Mouse (Mus musculus): ENCODE results near the gene Ank3.

Ank3 gene

DNA sequence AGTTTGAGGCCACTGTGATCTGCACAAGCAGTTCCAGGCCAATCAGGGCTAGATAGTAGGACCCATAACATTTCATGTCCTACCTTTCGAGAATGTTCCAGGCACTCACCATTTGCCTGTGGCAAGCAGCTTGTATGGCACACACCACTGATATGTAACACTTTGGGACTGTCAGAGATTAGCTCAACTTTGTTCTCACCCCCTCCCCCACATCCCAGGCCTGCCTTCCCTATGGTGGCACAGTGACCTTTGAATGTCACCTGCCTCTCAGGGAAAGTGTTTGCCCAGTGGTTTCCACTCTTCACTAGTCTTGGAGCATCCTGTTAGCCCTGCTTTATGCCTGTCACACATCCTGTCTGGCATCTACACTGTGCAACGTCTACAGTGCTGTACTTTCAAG is 430.2 kb downstream of the Ank3 start:
- DNase-seq (ENCODE audit: low read depth, low spot score): no peak
- Histone ChIP-seq H3K27me3 (ENCODE audit: control insufficient read depth, insufficient read depth, low read length, poor library complexity, severe bottlenecking) (no peaks in the 10 kb centered on the region), H3K36me3 (ENCODE audit: control insufficient read depth, insufficient read depth, low read length, poor library complexity, severe bottlenecking) (no peaks in the 10 kb centered on the region)

DNA sequence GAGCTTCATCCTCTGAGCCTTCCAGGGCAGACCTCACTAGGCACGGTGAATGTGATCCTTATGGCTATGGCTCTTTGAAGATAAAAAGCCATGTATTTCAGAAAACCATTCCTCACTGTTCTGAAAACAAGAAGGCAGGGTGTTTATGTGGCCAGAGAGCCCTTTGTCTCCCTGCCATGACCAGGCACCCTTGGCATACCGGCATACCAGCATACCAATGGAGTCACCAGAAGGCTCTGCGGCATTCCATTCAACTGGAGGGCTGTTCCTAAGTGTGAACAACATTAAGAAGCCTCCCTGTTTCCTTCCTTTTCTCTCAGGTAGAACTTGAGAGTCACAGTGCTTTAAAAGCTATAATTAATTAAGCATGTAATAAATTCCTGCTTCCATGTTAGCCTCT is 430.7 kb downstream of the Ank3 start:
- Histone ChIP-seq H3K27me3 (ENCODE audit: control insufficient read depth, insufficient read depth, low read length, poor library complexity, severe bottlenecking) (no peaks in the 10 kb centered on the region), H3K36me3 (ENCODE audit: control insufficient read depth, insufficient read depth, low read length, poor library complexity, severe bottlenecking) (no peaks in the 10 kb centered on the region)
- no peak for DNase-seq (ENCODE audit: low read depth, low spot score)

DNA sequence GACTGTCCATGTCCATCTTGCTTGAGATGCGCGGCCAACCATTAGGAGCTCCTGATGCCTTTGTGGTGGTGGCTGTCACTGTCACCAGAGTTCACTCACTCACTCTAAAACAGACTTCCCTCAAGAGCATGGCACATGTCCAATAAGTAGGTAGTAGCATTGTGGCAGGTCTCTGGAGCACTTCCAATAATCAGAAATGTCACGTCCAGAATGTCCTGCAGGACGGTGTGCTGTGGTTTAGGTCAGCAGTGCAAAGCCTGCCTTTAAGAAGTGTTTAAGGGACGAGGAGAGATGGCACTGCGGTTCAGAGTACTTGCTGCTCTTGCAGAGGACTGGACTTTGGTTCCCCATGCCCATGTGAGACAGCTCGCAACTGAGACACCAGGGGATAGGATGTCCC is 433.0 kb downstream of the Ank3 start:
- no peak for DNase-seq (ENCODE audit: low read depth, low spot score)
- Histone ChIP-seq H3K36me3 (ENCODE audit: control insufficient read depth, insufficient read depth, low read length, poor library complexity, severe bottlenecking) (no peaks in the 10 kb centered on the region), H3K27me3 (ENCODE audit: control insufficient read depth, insufficient read depth, low read length, poor library complexity, severe bottlenecking) (no peaks in the 10 kb centered on the region)

DNA sequence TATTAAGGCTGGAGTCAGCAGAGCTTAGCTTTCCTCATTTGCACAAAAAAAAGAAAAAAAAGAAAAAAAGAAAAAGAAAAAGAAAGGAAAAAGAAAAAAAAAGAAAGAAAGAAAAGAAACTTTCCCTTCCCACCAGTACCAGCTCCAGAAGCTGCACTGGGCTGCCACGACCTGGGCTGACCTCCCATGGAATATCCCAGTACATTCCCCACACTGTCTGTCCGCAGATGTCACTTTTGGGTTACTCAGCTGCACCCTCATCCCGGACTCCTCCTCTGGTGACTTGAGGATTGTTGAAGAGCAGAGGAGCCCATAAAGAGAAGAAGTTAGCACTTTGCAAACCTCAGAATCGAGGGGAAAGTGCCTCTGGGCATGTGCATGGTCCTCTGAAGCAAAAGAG is 433.7 kb downstream of the Ank3 start:
- DNase-seq (ENCODE audit: low read depth, low spot score): no peak
- H3K36me3 ChIP-seq (ENCODE audit: control insufficient read depth, insufficient read depth, low read length, poor library complexity, severe bottlenecking): no peaks in the 10 kb centered on the region
- no peaks in the 10 kb centered on the region for H3K27me3 ChIP-seq (ENCODE audit: control insufficient read depth, insufficient read depth, low read length, poor library complexity, severe bottlenecking)

DNA sequence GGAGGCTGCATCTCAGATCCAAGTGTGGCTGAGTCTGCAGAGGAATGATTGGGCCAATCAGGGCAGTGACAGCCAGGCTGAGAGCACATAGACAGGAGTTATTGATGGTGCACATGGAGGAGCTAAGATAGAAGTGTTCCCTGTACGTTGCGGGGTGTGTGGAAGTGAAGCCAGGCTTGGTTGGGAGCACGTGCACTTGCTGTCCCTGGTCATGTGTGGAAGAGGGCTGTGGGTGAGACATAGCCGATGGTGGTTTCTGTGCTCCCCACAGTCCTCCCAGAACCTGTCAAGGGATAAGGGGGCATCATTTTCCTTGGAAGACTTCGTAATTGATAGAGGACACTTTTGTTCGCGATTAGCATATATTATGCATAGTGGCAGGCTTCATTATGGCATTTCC is 434.2 kb downstream of the Ank3 start:
- DNase-seq (ENCODE audit: low read depth, low spot score): no peak
- Histone ChIP-seq H3K27me3 (ENCODE audit: control insufficient read depth, insufficient read depth, low read length, poor library complexity, severe bottlenecking) (no peaks in the 10 kb centered on the region), H3K36me3 (ENCODE audit: control insufficient read depth, insufficient read depth, low read length, poor library complexity, severe bottlenecking) (no peaks in the 10 kb centered on the region)

DNA sequence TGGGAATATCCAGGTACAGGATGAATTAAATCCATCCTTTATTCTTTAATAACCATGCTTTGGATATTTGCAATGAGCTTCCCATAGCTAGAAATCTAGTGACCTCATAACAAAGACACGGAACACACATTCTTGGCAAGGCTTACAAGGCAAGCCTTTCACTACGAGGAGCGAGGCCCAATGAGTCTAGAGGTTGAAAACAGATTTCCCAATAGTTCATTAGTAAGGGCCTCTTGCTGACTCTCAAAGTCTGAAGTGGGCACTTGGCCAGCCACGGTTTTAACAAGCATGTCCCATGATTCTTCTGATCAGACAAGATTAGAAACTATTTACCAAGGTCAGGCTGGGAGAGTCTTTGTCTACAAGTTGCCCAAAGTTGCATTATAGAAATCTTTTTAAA is 436.1 kb downstream of the Ank3 start:
- no peaks in the 10 kb centered on the region for H3K36me3 ChIP-seq (ENCODE audit: control insufficient read depth, insufficient read depth, low read length, poor library complexity, severe bottlenecking)
- DNase-seq (ENCODE audit: low read depth, low spot score): no peak
- H3K27me3 ChIP-seq (ENCODE audit: control insufficient read depth, insufficient read depth, low read length, poor library complexity, severe bottlenecking): no peaks in the 10 kb centered on the region

DNA sequence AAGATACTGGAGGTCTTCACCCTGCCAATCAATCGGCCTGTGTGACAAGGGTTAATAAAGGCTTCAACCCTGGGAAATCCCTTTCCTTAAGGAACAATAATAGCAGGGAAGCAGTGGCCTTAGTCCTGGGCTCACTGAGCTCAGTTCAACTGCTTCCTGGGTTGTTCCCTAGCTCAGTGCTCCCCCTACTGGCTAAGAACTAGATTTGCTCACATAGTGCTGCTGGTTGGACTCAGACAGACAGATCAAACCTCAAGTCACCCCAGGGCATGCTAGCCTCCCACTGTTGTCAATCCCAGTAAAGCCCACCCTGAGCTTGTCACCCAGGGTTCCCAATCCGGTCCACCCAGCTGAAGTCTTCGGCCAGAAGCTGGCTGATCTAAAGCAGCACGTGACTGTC is 447.2 kb downstream of the Ank3 start:
- no peaks in the 10 kb centered on the region for H3K36me3 ChIP-seq (ENCODE audit: control insufficient read depth, insufficient read depth, low read length, poor library complexity, severe bottlenecking)
- peak; percentile 4 for DNase-seq (ENCODE audit: low read depth, low spot score)
- no peaks in the 10 kb centered on the region for H3K27me3 ChIP-seq (ENCODE audit: control insufficient read depth, insufficient read depth, low read length, poor library complexity, severe bottlenecking)

DNA sequence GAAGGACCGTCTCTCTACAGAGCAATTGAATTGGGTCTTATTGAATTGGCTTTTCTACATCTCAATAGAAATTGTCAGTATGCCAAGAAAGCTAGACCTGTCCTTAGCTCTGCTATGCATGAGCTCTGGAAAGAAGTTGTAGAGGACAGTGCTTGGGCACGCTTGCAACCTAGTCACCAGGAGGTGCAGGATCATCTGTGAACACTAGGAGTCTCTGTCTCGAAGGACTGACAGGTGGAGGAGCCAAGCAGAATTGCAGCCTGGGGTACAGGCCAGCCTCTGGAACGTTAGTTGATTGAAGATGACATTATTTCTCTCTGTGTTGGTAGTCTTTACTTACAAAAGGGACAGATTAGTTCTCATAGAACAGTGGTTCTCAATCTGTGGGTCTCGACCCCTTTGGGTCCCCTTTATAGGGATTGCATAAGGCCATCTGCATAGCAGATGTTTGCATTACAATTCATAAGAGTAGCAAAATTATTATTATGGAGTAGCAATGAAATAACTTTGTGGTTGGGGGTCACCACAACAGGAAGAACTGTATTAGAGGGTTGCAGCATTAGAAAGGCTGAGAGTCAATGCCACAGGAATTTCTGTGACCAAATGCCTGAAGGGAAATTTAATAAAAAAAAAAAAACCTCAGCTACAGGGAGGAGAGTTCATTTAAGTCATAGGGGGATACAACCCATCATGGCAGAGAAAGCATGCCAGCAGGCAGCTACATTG is 454.0 kb downstream of the Ank3 start:
- Histone ChIP-seq H3K36me3 (ENCODE audit: control insufficient read depth, insufficient read depth, low read length, poor library complexity, severe bottlenecking) (no peaks in the 10 kb centered on the region), H3K27me3 (ENCODE audit: control insufficient read depth, insufficient read depth, low read length, poor library complexity, severe bottlenecking) (no peaks in the 10 kb centered on the region)
- DNase-seq (ENCODE audit: low read depth, low spot score): no peak

DNA sequence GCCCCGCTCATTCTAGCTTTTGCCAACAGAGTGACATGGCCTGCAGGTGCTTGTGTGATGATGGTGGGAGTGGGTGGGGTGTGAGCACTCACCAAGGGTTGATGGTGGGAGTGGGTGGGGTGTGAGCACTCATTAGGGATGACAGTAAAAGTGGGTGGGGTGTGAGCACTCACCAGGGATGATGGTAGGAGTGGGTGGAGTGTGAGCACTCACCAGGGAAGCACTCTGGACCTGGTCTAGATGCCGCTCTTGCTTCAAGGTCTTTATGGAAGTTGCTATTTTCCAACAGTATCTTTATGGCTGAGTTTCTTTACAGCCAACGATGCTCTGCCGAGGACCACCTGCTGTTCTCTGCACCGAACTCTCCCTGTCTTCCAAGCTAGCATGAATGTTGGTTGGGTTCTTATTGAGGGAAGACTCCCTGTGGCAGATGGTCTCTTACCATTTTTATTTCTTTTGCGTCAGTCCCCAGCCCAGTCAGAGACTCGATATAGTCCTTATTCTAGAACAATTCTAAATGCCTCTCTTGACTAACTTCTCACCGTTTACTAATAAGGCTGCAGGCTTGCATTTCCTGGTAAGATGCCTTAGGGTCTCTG is 456.1 kb downstream of the Ank3 start:
- H3K36me3 ChIP-seq (ENCODE audit: control insufficient read depth, insufficient read depth, low read length, poor library complexity, severe bottlenecking): no peaks in the 10 kb centered on the region
- no peak for DNase-seq (ENCODE audit: low read depth, low spot score)
- H3K27me3 ChIP-seq (ENCODE audit: control insufficient read depth, insufficient read depth, low read length, poor library complexity, severe bottlenecking): no peaks in the 10 kb centered on the region

DNA sequence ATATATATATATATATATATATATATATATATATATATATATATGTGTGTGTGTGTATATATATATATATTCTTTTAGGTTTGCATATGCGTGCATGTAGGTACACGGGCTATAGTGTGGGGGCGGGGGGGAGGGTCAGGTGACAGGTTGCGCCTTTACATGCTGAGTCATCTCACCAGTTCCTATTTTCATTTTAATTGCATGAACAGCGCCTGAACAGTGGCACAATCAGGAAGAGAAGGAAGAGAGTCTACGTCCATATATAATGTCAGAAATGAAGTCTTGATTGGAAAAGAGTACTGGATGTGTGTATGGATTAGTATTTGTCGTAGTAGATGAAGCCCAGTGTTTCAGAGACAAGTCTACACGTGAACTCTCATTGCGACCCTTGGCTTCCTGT is 459.4 kb downstream of the Ank3 start:
- no peaks in the 10 kb centered on the region for H3K36me3 ChIP-seq (ENCODE audit: control insufficient read depth, insufficient read depth, low read length, poor library complexity, severe bottlenecking)
- H3K27me3 ChIP-seq (ENCODE audit: control insufficient read depth, insufficient read depth, low read length, poor library complexity, severe bottlenecking): no peaks in the 10 kb centered on the region
- DNase-seq (ENCODE audit: low read depth, low spot score): no peak

DNA sequence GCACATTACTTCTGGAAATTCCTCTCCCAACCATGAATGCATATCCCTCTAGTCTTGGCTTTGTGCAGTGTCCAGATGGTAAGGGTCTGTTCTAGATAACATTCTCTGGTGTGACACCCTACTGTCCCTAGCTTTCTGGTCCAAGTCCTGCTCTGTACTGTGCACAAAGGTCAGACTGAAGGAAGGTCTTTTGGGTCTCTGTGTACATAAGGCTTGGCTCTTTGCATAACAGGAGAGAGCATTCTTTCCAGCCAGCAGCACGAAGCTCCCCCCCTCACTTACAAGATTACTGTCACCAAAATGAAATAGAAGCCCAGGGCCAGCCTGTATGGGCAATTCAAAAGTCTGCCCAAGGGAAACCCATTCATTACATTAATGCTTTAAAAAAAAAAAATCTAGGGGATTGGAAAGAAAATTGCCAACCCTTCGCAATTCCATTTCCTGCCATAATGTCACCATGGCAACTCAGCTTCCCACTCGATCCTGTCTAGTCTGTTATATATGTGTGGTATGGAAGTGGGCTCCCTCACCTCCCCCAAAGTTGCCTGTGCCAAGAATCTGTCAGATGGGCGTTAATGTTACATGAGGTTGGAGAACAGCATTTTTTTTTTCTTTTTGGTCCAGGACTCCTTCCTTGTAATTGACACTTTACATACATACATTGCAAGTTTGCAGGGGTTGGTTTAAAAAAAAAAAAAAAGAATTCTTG is 460.5 kb downstream of the Ank3 start:
- H3K36me3 ChIP-seq (ENCODE audit: control insufficient read depth, insufficient read depth, low read length, poor library complexity, severe bottlenecking): no peaks in the 10 kb centered on the region
- no peak for DNase-seq (ENCODE audit: low read depth, low spot score)
- no peaks in the 10 kb centered on the region for H3K27me3 ChIP-seq (ENCODE audit: control insufficient read depth, insufficient read depth, low read length, poor library complexity, severe bottlenecking)

DNA sequence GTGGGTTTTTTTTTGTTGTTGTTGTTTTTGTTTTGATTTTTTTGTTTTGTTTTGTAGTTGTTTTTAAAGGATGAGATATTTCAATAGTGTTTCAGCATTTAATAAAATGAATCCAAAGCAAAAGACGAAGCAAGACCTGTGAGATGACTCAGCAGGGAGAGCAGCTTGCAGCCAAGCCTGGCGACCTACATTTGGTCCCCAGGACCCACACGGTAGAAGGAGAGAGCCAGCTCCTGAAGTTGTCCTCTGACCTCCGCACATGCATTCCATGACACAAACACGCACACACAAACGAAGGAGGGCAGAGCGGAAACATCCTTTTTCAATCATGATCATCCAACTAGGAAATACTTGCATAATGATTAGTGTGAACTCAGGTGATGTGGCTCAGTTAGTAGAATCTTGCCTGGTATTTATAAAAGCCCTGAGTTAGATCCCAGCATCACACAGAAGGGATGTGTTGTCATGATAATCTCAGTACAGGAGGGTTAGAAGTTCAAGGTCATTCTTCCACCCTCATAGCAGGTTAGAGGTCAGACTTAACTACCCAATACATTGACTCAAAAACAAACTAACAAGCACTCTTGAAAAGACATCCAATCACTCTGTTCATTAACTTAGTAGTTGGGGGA is 461.4 kb downstream of the Ank3 start:
- Histone ChIP-seq H3K27me3 (ENCODE audit: control insufficient read depth, insufficient read depth, low read length, poor library complexity, severe bottlenecking) (no peaks in the 10 kb centered on the region), H3K36me3 (ENCODE audit: control insufficient read depth, insufficient read depth, low read length, poor library complexity, severe bottlenecking) (no peaks in the 10 kb centered on the region)
- DNase-seq (ENCODE audit: low read depth, low spot score): no peak

DNA sequence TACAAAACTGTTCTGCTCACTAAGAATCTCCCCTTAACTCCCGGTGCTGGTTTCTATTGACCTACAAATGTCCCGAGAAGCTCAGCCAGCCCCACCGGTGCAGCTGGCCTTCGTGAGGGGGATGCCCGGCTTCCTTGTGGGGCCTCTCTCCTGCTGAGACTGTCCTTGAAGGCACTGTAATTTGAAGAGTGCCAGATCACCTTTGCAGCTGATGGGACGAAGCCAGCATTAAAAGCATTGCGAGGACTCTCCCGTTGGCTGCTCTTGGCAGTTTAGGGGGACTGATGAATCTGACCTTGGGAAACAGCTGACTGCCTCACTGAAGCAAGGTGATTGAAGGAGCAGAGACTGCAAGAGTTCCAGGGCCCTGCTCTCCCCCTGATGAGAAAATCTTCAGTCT is 464.3 kb downstream of the Ank3 start:
- H3K36me3 ChIP-seq (ENCODE audit: control insufficient read depth, insufficient read depth, low read length, poor library complexity, severe bottlenecking): no peaks in the 10 kb centered on the region
- no peak for DNase-seq (ENCODE audit: low read depth, low spot score)
- H3K27me3 ChIP-seq (ENCODE audit: control insufficient read depth, insufficient read depth, low read length, poor library complexity, severe bottlenecking): no peaks in the 10 kb centered on the region

DNA sequence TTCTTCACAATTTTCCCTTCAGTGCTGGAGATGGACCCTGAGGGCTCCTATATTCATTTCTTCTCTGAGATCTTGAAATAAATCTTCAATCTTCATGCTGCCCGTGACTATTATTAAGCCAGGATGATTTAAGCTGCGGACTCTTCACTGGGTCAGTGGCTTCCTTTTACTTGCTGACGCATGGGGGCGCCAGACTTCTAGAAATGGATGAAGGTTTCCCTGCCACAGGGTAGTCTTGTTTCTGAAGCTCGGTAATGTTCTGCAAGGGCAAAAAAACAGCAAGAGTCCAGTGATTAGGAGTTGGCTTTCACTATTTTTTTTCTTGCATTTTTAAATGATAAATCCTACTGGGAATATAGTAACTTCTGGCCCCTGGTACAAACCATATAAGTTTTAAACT is 471.8 kb downstream of the Ank3 start:
- Histone ChIP-seq H3K27me3 (ENCODE audit: control insufficient read depth, insufficient read depth, low read length, poor library complexity, severe bottlenecking) (no peaks in the 10 kb centered on the region), H3K36me3 (ENCODE audit: control insufficient read depth, insufficient read depth, low read length, poor library complexity, severe bottlenecking) (no peaks in the 10 kb centered on the region)
- peak; percentile 52 for DNase-seq (ENCODE audit: low read depth, low spot score)

DNA sequence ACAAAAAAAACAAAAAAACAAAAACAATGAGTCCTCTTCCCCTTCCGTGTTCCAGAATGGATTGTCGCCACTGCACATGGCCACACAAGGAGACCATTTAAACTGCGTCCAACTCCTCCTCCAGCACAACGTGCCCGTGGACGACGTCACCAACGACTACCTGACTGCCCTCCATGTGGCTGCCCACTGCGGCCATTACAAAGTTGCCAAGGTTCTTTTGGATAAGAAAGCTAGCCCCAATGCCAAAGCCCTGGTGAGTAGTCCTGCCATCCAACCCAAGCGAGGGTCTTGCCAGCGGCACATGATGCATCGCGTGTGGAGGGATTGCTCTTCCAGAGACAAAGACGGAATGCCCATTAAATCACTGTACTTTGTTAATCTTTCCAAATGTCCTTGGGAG is 472.4 kb downstream of the Ank3 start:
- DNase-seq (ENCODE audit: low read depth, low spot score): no peak
- H3K27me3 ChIP-seq (ENCODE audit: control insufficient read depth, insufficient read depth, low read length, poor library complexity, severe bottlenecking): no peaks in the 10 kb centered on the region
- H3K36me3 ChIP-seq (ENCODE audit: control insufficient read depth, insufficient read depth, low read length, poor library complexity, severe bottlenecking): no peaks in the 10 kb centered on the region

Measured in splenic B cell, adult 2 months (primary cell).